14 mouse cellular contexts compared by ENCODE assay signal in the genomic region with DNA sequence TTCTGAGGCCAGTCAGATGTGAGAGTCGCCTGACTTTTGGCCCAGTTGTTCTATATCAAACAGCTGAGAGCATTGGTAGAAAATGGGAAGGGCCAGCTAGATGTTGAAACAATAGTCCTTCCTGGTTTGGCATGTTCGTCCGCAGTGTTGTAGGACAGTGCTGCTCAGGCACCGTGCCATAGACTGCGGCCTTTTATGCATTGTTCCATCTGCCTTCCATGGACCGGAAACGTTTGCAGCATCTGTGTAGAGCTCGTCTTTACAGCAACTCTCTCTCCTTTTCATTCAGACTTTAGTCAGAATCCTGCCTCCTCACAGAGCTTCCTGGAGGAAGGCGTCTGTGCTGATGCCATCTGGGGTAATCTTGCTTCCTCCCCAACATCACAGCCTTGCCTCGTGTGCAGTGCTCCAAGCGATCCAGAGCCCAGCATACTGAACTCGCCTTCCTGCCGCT. TPM values are rescaled to one million over a fixed set of nuclear protein-coding genes. Genes with fewer than 3 reads are reported as not detected.
A peak's percentile ranks its signal among the peaks of the same experiment; 100 is the strongest.
DNase-seq lines count a peak whose midpoint lies in the region; ATAC-seq lines count a peak whose summit lies in the region.
"Had no signal": no experiment of that assay in that cellular context is flagged by ENCODE, and none has a peak within 500 bp of the region (broad histone marks: within the 10 kb centered on the region; RNA-seq: fewer than 3 reads in every experiment).

No protein-coding gene starts in this region.

- H3K9me3 ChIP-seq in heart, embryonic 14.5 days (ENCODE audit: control insufficient read depth, low read length) = no peaks in the 10 kb centered on the region
- H3K9me3 ChIP-seq: forebrain, embryonic 10.5 days; heart, embryonic 13.5 days; liver, embryonic 13.5 days; megakaryocyte, embryonic 14.5 days; stomach, embryonic 15.5 days had no signal

- no peak overlapping the region for H3K9ac ChIP-seq in heart, embryonic 14.5 days (ENCODE audit: low read length)
- H3K9ac ChIP-seq: heart, embryonic 13.5 days; liver, embryonic 13.5 days; stomach, embryonic 15.5 days had no signal

- H3K4me1 ChIP-seq in heart, embryonic 14.5 days (ENCODE audit: control insufficient read depth in 2 of 2, insufficient read depth in 2 of 2, low read length in 2 of 2) = no peaks in the 10 kb centered on the region
- H3K4me1 ChIP-seq: forebrain, embryonic 10.5 days; heart, embryonic 13.5 days; stomach, embryonic 15.5 days had no signal

- H3K4me3 ChIP-seq in heart, embryonic 14.5 days (ENCODE audit: control insufficient read depth in 1 of 2, insufficient read depth in 1 of 2, low read depth in 1 of 2, low read length in 2 of 2) = no peak overlapping the region
- H3K4me3 ChIP-seq: forebrain, embryonic 10.5 days; heart, embryonic 13.5 days; liver, embryonic 13.5 days; megakaryocyte, embryonic 14.5 days; stomach, embryonic 15.5 days had no signal

- no peaks in the 10 kb centered on the region for H3K27me3 ChIP-seq in heart, embryonic 14.5 days (ENCODE audit: control insufficient read depth, insufficient read depth, low read length)
- H3K27me3 ChIP-seq: heart, embryonic 13.5 days; liver, embryonic 13.5 days; megakaryocyte, embryonic 14.5 days; stomach, embryonic 15.5 days had no signal

- WGBS in heart, embryonic 14.5 days = 81% methylated on average over 13 of the region's 13 CpGs

- DNase-seq in heart, adult 9 months (ENCODE audit: low spot score in 2 of 2) = no peak
- DNase-seq in lung, postnatal 10 days = peak; percentile 30
- DNase-seq in lung, postnatal 14 days = no peak
- DNase-seq in cerebellum, postnatal 25 days = peak; percentile 28 to 62
- peak; percentile 18 to 39 for DNase-seq in right cerebral cortex, postnatal 36 days (ENCODE audit: low spot score in 2 of 2)
- DNase-seq in thymus, adult 18-20 months = no peak
- no peak for DNase-seq in adrenal gland, adult 18-20 months (ENCODE audit: low spot score in 2 of 2)
- DNase-seq: kidney, postnatal 25 days; liver, embryonic 13.5 days had no signal

- peaks cover 69% of the 10 kb centered on the region for H3K36me3 ChIP-seq in heart, embryonic 14.5 days (ENCODE audit: control insufficient read depth, insufficient read depth, low read length)

- H3K27ac ChIP-seq in heart, embryonic 14.5 days (replicated peaks in 1 of 2; ENCODE audit: control insufficient read depth in 1 of 2, insufficient read depth in 1 of 2, low read depth in 2 of 2, low read length in 2 of 2) = no peak overlapping the region
- H3K27ac ChIP-seq: forebrain, embryonic 10.5 days; heart, embryonic 13.5 days; liver, embryonic 13.5 days; stomach, embryonic 15.5 days had no signal

- peak; percentile 43; the same call in 1 of the 2 replicates for ATAC-seq in heart, embryonic 14.5 days (ENCODE audit: insufficient number of reproducible peaks, insufficient read depth, low FRiP score, low read depth)

- no peak overlapping the region for H3K4me2 ChIP-seq in heart, embryonic 14.5 days (ENCODE audit: low read length)
- H3K4me2 ChIP-seq: heart, embryonic 13.5 days; liver, embryonic 13.5 days; stomach, embryonic 15.5 days had no signal

RNA-seq across cellular contexts. Expression of gene Cdk8, which starts 57.0 kb away (rescaled TPM):
- polyA plus RNA-seq in heart, embryonic 14.5 days (2014; fragmentation: Nextera tagmentation; extraction: Ambion mirVana) = 16.7 and 17.1 TPM in 2 replicates
- 10 to 100 TPM; 43.5 to 91.1 TPM for total RNA-seq in adrenal gland, adult 18-20 months (2021)

Comparison
In these comparisons a context has a peak if more than half of its experiments do, and no peak if none do; other contexts are left out.
1. DNase-seq: peak in lung, postnatal 10 days (single experiment), cerebellum, postnatal 25 days (2 of 2) and right cerebral cortex, postnatal 36 days (2 of 2); none in heart, adult 9 months (0 of 2), lung, postnatal 14 days (single experiment), thymus, adult 18-20 months (0 of 2) and adrenal gland, adult 18-20 months (0 of 2).